Mouse (Mus musculus): ENCODE measurements around the gene Fam120a. TPM values are rescaled to one million over a fixed set of nuclear protein-coding genes. Genes with fewer than 3 reads are reported as not detected.

Fam120a gene
- total and polyA plus RNA-seq, 3 experiments, result 66.2 to 119 (median 82.7) TPM

GRCm38 (mm10) chr13:48890260-48890960, 77.4 kb downstream of the Fam120a start:
- TF ChIP-seq USF2 (IDR thresholded peaks at IDR 0.05; ENCODE audit: borderline replicate concordance in 1 of 2, insufficient read depth in 1 of 2, low read depth in 1 of 2, low read length in 2 of 2), result no peak
- no peak for TF ChIP-seq ZKSCAN1 (IDR thresholded peaks at IDR 0.05; ENCODE audit: low read depth, low read length)
- no peak for TF ChIP-seq ETS1 (IDR thresholded peaks at IDR 0.05; ENCODE audit: low read depth, low read length)
- TF ChIP-seq ZNF384 (IDR thresholded peaks at IDR 0.05; ENCODE audit: low read depth, low read length), result no peak
- no peak for TF ChIP-seq RCOR1 (IDR thresholded peaks at IDR 0.05; ENCODE audit: low read depth, low read length)
- TF ChIP-seq RAD21 (IDR thresholded peaks at IDR 0.05; ENCODE audit: low read depth, low read length), result no peak
- no peak for TF ChIP-seq GABPA (IDR thresholded peaks at IDR 0.05; ENCODE audit: low read depth, low read length)
- 0 out of 4 replicates have a peak, but pooled peaks of 1 of the 2 experiments have one; percentile 12 for TF ChIP-seq EP300 (IDR thresholded peaks at IDR 0.05; ENCODE audit: low read depth in 1 of 2, low read length in 2 of 2)
- H3K27ac ChIP-seq (ENCODE audit: control insufficient read depth, low read depth, low read length), result no peak overlapping the region
- no peak for DNase-seq (ENCODE audit: low read depth, low spot score)
- H3K9me3 ChIP-seq (replicated peaks; ENCODE audit: insufficient read depth, low read length), result no peaks in the 10 kb centered on the region
- peaks cover 1% of the 10 kb centered on the region; the same call in 1 of the 2 replicates for H3K79me2 ChIP-seq (ENCODE audit: control insufficient read depth, insufficient read depth, low read length, poor library complexity)
- no peak overlapping the region for H3K4me3 ChIP-seq (ENCODE audit: control insufficient read depth in 1 of 2, insufficient read depth in 1 of 2, low read depth in 2 of 2, low read length in 2 of 2)
- H3K36me3 ChIP-seq (ENCODE audit: control insufficient read depth in 1 of 2, insufficient read depth in 2 of 2, low read length in 2 of 2), result peaks cover 5 to 24% of the 10 kb centered on the region in 2 experiments
- peaks cover 2 to 4% of the 10 kb centered on the region in 2 experiments; a peak in 3 of 4 replicates for H3K4me1 ChIP-seq (ENCODE audit: control insufficient read depth in 1 of 2, insufficient read depth in 2 of 2, low read length in 2 of 2)
- H3K27me3 ChIP-seq (ENCODE audit: control insufficient read depth in 1 of 2, insufficient read depth in 2 of 2, low read length in 2 of 2), result no peaks in the 10 kb centered on the region
- H3K9ac ChIP-seq (ENCODE audit: control insufficient read depth, low read depth, low read length, poor library complexity, severe bottlenecking), result no peak overlapping the region

GRCm38 (mm10) chr13:48878534-48878933, 89.3 kb downstream of the Fam120a start:
- peak overlapping the region; percentile 90 for H3K9ac ChIP-seq (ENCODE audit: control insufficient read depth, low read depth, low read length, poor library complexity, severe bottlenecking)
- H3K4me3 ChIP-seq (ENCODE audit: control insufficient read depth in 1 of 2, insufficient read depth in 1 of 2, low read depth in 2 of 2, low read length in 2 of 2), result peak overlapping the region; percentile 65 to 71
- peak overlapping the region; percentile 83 for H3K27ac ChIP-seq (ENCODE audit: control insufficient read depth, low read depth, low read length)
- peak; percentile 98 for DNase-seq (ENCODE audit: low read depth, low spot score)
- peaks cover 4 to 12% of the 10 kb centered on the region in 2 experiments for H3K4me1 ChIP-seq (ENCODE audit: control insufficient read depth in 1 of 2, insufficient read depth in 2 of 2, low read length in 2 of 2)
- H3K27me3 ChIP-seq (ENCODE audit: control insufficient read depth in 1 of 2, insufficient read depth in 2 of 2, low read length in 2 of 2), result no peaks in the 10 kb centered on the region
- peaks cover 6 to 10% of the 10 kb centered on the region in 2 experiments for H3K36me3 ChIP-seq (ENCODE audit: control insufficient read depth in 1 of 2, insufficient read depth in 2 of 2, low read length in 2 of 2)
- no peaks in the 10 kb centered on the region for H3K9me3 ChIP-seq (replicated peaks; ENCODE audit: insufficient read depth, low read length)
- peaks cover 3% of the 10 kb centered on the region; the same call in 1 of the 2 replicates for H3K79me2 ChIP-seq (ENCODE audit: control insufficient read depth, insufficient read depth, low read length, poor library complexity)
- TF ChIP-seq TCF12 (IDR thresholded peaks at IDR 0.05; ENCODE audit: low read depth, low read length), result no peak; the same call in none of the 2 replicates
- TF ChIP-seq UBTF (IDR thresholded peaks at IDR 0.05; ENCODE audit: borderline replicate concordance, insufficient read depth, low read depth, low read length), result 0 out of 2 replicates have a peak, but pooled peaks have one; percentile 33
- peak; percentile 99 for TF ChIP-seq ZMIZ1 (IDR thresholded peaks at IDR 0.05; ENCODE audit: low read depth, low read length)
- TF ChIP-seq MAX (IDR thresholded peaks at IDR 0.05; ENCODE audit: low read length), result peak; percentile 96
- peak; percentile 97 for TF ChIP-seq NELFE (IDR thresholded peaks at IDR 0.05; ENCODE audit: low read depth, low read length)
- TF ChIP-seq MXI1 (IDR thresholded peaks at IDR 0.05; ENCODE audit: low read depth, low read length), result peak; percentile 77; the same call in 1 of the 2 replicates
- TF ChIP-seq EP300 (IDR thresholded peaks at IDR 0.05; ENCODE audit: low read depth in 1 of 2, low read length in 2 of 2), result no peak
- no peak for TF ChIP-seq CHD2 (IDR thresholded peaks at IDR 0.05; ENCODE audit: low read length)
- no peak for TF ChIP-seq SMC3 (IDR thresholded peaks at IDR 0.05; ENCODE audit: low read depth, low read length)
- no peak for TF ChIP-seq JUND (IDR thresholded peaks at IDR 0.05; ENCODE audit: low read depth, low read length)
- peak; percentile 97 for TF ChIP-seq USF1 (IDR thresholded peaks at IDR 0.05; ENCODE audit: low read depth, low read length)
- TF ChIP-seq HCFC1 (IDR thresholded peaks at IDR 0.05; ENCODE audit: low read depth, low read length), result peak; percentile 82
- peak; percentile 88 for TF ChIP-seq MYC (IDR thresholded peaks at IDR 0.05; ENCODE audit: low read depth, low read length)
- TF ChIP-seq TBP (IDR thresholded peaks at IDR 0.05; ENCODE audit: low read depth, low read length), result peak; percentile 96
- TF ChIP-seq GATA1 (IDR thresholded peaks at IDR 0.05; ENCODE audit: low read depth, low read length), result no peak
- no peak for TF ChIP-seq E2F4 (IDR thresholded peaks at IDR 0.05; ENCODE audit: borderline replicate concordance, low read depth, low read length)
- TF ChIP-seq KAT2A (conservative IDR thresholded peaks at IDR 0.05; ENCODE audit: low read depth, low read length), result no peak; the same call in 1 of the 2 replicates
- no peak for TF ChIP-seq CTCF (IDR thresholded peaks at IDR 0.05 in 2 of 3, conservative IDR thresholded peaks at IDR 0.05 in 1 of 3; ENCODE audit: control insufficient read depth in 1 of 3, insufficient read depth in 1 of 3, low read depth in 2 of 3, low read length in 3 of 3, poor library complexity in 1 of 3, severe bottlenecking in 1 of 3)
- TF ChIP-seq RCOR1 (IDR thresholded peaks at IDR 0.05; ENCODE audit: low read depth, low read length), result no peak
- no peak for TF ChIP-seq ETS1 (IDR thresholded peaks at IDR 0.05; ENCODE audit: low read depth, low read length)
- peak; percentile 99 for TF ChIP-seq POLR2AphosphoS2 (IDR thresholded peaks at IDR 0.05; ENCODE audit: low read length)
- peak; percentile 97 to 100 for TF ChIP-seq POLR2A (IDR thresholded peaks at IDR 0.05; ENCODE audit: control insufficient read depth in 1 of 2, insufficient read depth in 1 of 2, low read depth in 1 of 2, low read length in 2 of 2, poor library complexity in 1 of 2)
- TF ChIP-seq POLR2AphosphoS5 (IDR thresholded peaks at IDR 0.05; ENCODE audit: borderline replicate concordance, low read depth, low read length), result no peak
- peak; percentile 87 for TF ChIP-seq NRF1 (IDR thresholded peaks at IDR 0.05; ENCODE audit: insufficient read depth, low read depth, low read length, poor library complexity, severe bottlenecking)
- TF ChIP-seq USF2 (IDR thresholded peaks at IDR 0.05; ENCODE audit: borderline replicate concordance in 1 of 2, insufficient read depth in 1 of 2, low read depth in 1 of 2, low read length in 2 of 2), result peak; percentile 72 to 85

All from MEL (cell line).